Mouse (Mus musculus) layer of hippocampus, adult 9-11 months (tissue): ENCODE data around the gene Rab31.

Experiments used
- DNase-seq: peaks from one replicate; pipeline ENCODE4 v3.0.0; 2022

Rab31 gene

GRCm38 (mm10) chr17:65771951-65772934 lies at the start of gene Rab31:
Gene Rab31 (minus strand): TSS chr17:65772752.
- peak; percentile 83 for DNase-seq

- DNase-seq: no peak
These were observed 47.6 kb upstream of the Rab31 start for GRCm38 (mm10) chr17:65820197-65820596.

- DNase-seq: no peak
These were observed 41.2 kb upstream of the Rab31 start for GRCm38 (mm10) chr17:65813763-65814162.

GRCm38 (mm10) chr17:65811032-65811431 lies 38.5 kb upstream of the Rab31 start:
- DNase-seq: no peak

GRCm38 (mm10) chr17:65806416-65806815 lies 33.9 kb upstream of the Rab31 start:
- DNase-seq: no peak

- DNase-seq: no peak
These were observed 33.4 kb upstream of the Rab31 start for GRCm38 (mm10) chr17:65805966-65806365.

- no peak for DNase-seq
These were observed 29.5 kb upstream of the Rab31 start for GRCm38 (mm10) chr17:65802026-65802425.

GRCm38 (mm10) chr17:65800451-65800850 lies 27.9 kb upstream of the Rab31 start:
- no peak for DNase-seq

- DNase-seq: no peak
These were observed 26.8 kb upstream of the Rab31 start for GRCm38 (mm10) chr17:65799353-65799752.

- no peak for DNase-seq
These were observed 25.9 kb upstream of the Rab31 start for GRCm38 (mm10) chr17:65798446-65798845.

GRCm38 (mm10) chr17:65796056-65796455 lies 23.5 kb upstream of the Rab31 start:
- no peak for DNase-seq

- DNase-seq: no peak
These were observed 21.7 kb upstream of the Rab31 start for GRCm38 (mm10) chr17:65794096-65794850.

GRCm38 (mm10) chr17:65793307-65793930 lies 20.9 kb upstream of the Rab31 start:
- no peak for DNase-seq

- no peak for DNase-seq
These were observed 18.6 kb upstream of the Rab31 start for GRCm38 (mm10) chr17:65791161-65791560.

GRCm38 (mm10) chr17:65789576-65789975 lies 17.0 kb upstream of the Rab31 start:
- no peak for DNase-seq

GRCm38 (mm10) chr17:65788542-65789291 lies 16.2 kb upstream of the Rab31 start:
- no peak for DNase-seq

- no peak for DNase-seq
These were observed 14.7 kb upstream of the Rab31 start for GRCm38 (mm10) chr17:65787261-65787660.

- no peak for DNase-seq
These were observed 13.7 kb upstream of the Rab31 start for GRCm38 (mm10) chr17:65786225-65786624.

GRCm38 (mm10) chr17:65785707-65786106 lies 13.2 kb upstream of the Rab31 start:
- no peak for DNase-seq

- no peak for DNase-seq
These were observed 12.1 kb upstream of the Rab31 start for GRCm38 (mm10) chr17:65784610-65785140.

- peak; percentile 79 for DNase-seq
These were observed 10.9 kb upstream of the Rab31 start for GRCm38 (mm10) chr17:65783182-65784161.
